Mouse (Mus musculus) T-cell, adult 2 months (primary cell): ENCODE results near the gene Anapc1.

Experiments
- DNase-seq: peaks from one replicate; pipeline ENCODE4 v3.0.0; 2022; ENCODE audit warnings: low spot score

Gene Anapc1

GRCm38 (mm10) chr2:128686921-128687557 is at the start of gene Anapc1:
Gene Anapc1 (minus strand): TSS chr2:128687391.
- peak; percentile 89 for DNase-seq

GRCm38 (mm10) chr2:128735089-128735488 is 47.9 kb upstream of the Anapc1 start:
- no peak for DNase-seq

- DNase-seq: no peak
Observed at GRCm38 (mm10) chr2:128731951-128732350, 44.8 kb upstream of the Anapc1 start.

GRCm38 (mm10) chr2:128731514-128731913 is 44.3 kb upstream of the Anapc1 start:
- DNase-seq: no peak

- DNase-seq: no peak
Observed at GRCm38 (mm10) chr2:128729141-128729540, 42.0 kb upstream of the Anapc1 start.

GRCm38 (mm10) chr2:128728066-128728465 is 40.9 kb upstream of the Anapc1 start:
- DNase-seq: no peak

- no peak for DNase-seq
Observed at GRCm38 (mm10) chr2:128727552-128727951, 40.4 kb upstream of the Anapc1 start.

GRCm38 (mm10) chr2:128726626-128727025 is 39.4 kb upstream of the Anapc1 start:
- no peak for DNase-seq

- no peak for DNase-seq
Observed at GRCm38 (mm10) chr2:128726067-128726466, 38.9 kb upstream of the Anapc1 start.

GRCm38 (mm10) chr2:128722106-128722710 is 35.0 kb upstream of the Anapc1 start:
- no peak for DNase-seq

- DNase-seq: no peak
Observed at GRCm38 (mm10) chr2:128719380-128719779, 32.2 kb upstream of the Anapc1 start.

GRCm38 (mm10) chr2:128715979-128716378 is 28.8 kb upstream of the Anapc1 start:
- no peak for DNase-seq

GRCm38 (mm10) chr2:128714724-128715241 is 27.6 kb upstream of the Anapc1 start:
- DNase-seq: no peak

GRCm38 (mm10) chr2:128713548-128714003 is 26.4 kb upstream of the Anapc1 start:
- no peak for DNase-seq

GRCm38 (mm10) chr2:128712940-128713339 is 25.7 kb upstream of the Anapc1 start:
- DNase-seq: no peak

GRCm38 (mm10) chr2:128710609-128711008 is 23.4 kb upstream of the Anapc1 start:
- DNase-seq: no peak

- DNase-seq: no peak
Observed at GRCm38 (mm10) chr2:128709264-128709663, 22.1 kb upstream of the Anapc1 start.

- no peak for DNase-seq
Observed at GRCm38 (mm10) chr2:128704474-128704873, 17.3 kb upstream of the Anapc1 start.

- DNase-seq: no peak
Observed at GRCm38 (mm10) chr2:128699201-128699885, 12.2 kb upstream of the Anapc1 start.

- no peak for DNase-seq
Observed at GRCm38 (mm10) chr2:128698693-128699181, 11.5 kb upstream of the Anapc1 start, which contains the start of gene Mertk. Gene Mertk (plus strand): TSS chr2:128698956.

- DNase-seq: peak; percentile 35
Observed at GRCm38 (mm10) chr2:128698140-128698692, 11.0 kb upstream of the Anapc1 start.

- DNase-seq: no peak
Observed at GRCm38 (mm10) chr2:128697566-128697965, 10.4 kb upstream of the Anapc1 start.
